Mouse (Mus musculus) lung, postnatal 14 days (tissue): Measurements from ENCODE around the gene Skor1.

ENCODE experiments used
- DNase-seq: peaks from one replicate; pipeline ENCODE4 v3.0.0; 2021

Skor1 gene

DNA sequence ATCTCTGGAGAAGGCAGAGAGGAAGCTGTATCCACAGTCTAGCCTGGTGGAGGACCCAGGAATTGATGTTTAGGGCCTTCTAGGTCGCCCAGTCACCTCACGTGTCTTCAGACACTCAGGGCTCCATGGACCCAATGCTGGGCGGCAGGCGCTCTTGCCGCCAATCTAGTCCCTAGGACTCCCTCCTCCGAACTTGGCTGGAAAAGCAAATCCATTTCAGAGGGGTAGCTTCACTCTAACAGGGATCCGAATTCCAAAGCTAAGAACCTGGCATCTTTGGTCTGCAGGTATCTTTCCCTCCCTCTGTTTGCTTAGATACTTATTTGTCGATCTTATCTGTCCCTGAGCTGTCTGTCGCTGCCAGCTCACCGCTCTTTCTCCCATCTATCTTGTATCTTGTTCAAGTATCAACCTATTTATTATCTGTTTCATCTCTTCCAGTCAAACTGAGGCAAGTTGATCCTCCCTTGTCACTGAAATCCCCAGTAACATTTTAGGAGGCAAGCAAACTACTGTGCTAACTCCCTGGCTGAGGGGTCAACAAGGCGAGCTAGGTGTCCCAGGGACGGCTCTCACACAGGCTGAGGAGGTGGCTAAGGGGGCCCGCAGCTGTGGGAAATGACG lies 863 bp downstream of the Skor1 start:
- no peak for DNase-seq

DNA sequence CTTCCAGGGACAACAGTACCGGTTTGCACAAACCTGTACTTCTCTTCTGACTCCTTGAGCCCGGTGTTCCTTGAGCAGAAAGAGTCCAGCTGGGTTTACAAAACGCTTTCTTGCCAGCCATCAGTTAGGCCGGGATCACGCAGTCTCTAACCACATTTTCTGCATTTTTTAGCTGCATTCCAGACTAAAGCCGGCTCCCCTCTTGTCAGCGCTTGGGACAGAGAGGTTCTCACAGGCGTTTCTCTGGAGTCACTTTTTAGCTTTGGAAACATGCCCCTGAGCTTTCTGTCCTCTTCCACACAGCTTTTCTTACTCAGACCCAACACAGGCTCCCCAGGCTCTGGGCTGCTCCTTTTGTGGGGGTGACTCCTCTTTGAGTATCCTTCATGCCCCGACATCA lies 1.5 kb downstream of the Skor1 start:
- DNase-seq, result no peak

DNA sequence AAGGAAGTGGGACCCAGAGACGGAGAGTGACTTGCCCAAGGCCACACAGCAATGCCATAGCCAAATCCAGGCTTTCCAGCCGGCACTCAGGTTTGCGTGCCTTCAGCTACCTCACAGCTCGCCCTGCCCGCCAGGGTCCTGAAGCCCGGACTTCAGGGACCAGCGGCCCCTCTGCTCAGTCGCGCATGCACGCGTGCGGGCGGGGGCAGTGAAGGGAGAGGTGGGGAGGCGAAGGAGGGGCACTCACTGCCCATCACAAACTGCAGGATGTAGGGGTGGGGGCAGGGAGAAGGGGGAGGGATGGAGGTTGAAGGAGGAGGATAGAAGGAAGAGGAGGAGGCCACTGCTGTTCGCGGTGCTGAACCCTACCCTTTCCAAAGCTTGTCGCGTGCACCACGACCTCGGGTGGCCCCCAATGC lies 1.9 kb downstream of the Skor1 start:
- DNase-seq, result no peak

DNA sequence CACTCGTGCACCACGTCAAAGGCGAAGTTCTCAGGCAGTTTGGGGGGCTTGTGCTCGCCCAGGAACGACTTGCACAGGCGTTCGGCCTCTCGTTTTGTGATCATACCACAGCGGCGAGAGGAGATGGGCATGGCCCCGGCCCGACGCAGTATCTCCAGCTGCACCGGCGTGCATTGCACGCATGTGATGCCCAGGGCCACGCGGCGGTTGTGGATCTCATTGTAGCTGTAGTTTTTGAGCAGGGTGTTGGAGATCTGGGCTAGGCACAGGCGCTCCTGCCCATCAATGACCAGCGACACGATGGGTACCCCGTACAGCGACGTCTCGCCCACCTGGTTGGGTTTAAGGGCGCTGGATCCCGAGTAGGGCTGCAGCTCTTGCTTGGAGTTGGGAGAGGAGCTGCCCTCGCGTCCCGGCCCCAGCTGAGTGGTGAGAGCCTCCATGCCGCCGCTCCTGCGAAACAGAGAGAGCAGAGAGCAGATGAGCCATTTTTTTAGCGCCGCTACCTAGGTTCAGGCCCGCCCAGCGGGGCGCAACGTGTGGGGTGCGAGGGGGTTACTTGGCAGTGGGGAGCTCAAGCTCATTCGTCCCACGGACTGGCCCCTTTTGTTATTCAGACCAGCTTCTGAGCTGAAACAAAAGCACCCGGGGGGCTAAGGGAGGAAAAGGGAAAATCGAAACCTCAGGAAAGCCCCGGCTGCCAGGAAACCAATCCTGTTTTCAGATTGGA lies 2.5 kb downstream of the Skor1 start:
- DNase-seq, result no peak

DNA sequence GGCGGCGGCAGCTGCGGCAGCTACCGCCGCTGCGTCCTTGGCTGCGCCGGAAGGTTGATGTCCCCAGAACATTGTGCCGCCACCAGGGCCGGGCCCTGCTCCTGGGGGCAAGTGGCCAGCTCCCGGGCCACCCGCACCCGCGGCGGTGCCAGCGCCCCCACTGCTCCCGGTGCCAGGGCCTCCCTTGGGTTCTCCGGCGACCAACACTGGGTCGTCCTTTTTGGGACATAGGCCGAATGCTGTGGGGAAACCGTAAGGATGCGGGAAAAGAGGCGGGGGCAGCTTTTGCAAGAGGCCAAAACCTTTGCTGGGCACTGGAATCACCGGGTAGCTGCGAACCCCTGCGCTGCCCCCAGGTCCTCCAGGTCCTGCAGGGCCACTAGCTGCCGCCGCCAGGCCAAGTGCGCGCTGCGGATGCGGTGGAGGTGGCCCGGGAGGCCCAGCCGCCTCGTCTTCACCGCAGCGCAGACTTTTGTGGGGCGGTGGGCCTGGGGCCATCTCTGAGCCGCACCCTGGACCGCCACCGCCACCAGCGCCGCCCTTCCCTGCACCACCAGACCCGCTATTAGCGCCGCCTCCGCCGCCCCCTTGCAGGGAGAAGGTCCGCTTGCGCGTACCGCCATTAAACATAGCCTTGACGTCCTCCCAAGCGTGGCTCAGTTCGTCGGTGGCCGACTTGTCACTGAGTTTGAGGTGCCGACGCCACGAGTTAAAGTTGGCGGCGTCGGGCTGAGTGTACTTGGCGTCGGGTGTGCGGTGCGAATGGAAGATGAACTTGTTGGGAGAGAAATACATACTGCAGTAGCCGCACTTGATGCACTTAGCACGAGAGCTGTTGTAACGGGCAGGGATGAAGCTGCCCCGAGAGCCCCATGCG lies 3.3 kb downstream of the Skor1 start:
- DNase-seq, result no peak

DNA sequence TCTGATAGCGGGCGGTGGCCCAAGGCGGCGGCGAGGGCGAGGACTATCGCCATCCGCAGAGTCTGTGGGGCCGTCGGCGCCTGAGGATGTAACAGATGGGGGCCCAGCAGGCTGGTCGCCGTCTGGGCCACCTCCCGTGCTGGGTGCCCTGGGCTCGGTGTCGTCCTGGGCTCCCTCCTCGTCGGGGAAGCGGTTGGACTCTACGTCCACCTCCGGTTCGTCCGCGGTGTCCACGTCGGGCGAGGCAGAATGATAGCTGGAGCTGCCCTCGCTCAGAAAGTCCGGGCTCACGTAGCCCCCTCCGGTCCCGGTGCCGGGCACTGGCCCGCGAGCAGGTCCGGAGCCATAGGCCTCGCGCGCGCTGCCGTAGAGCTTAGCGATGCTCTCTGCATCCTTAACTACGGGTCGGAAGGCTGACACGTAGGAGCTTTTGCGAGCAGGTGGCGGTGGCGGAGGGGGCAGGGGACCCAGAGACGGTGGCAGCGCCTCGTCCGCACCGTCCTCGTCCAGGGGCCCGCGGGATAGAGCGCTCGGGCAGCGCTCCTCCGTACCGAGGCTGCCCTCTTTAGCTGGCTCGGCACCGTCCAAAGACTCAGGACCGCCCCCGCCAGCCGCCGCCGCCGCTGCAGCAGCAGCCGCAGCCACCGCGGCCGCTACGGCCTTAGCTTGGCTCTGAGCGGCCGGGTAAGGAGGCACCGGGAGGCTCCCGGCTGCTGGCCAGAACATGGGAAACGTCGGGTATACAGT lies 4.1 kb downstream of the Skor1 start:
- no peak for DNase-seq

DNA sequence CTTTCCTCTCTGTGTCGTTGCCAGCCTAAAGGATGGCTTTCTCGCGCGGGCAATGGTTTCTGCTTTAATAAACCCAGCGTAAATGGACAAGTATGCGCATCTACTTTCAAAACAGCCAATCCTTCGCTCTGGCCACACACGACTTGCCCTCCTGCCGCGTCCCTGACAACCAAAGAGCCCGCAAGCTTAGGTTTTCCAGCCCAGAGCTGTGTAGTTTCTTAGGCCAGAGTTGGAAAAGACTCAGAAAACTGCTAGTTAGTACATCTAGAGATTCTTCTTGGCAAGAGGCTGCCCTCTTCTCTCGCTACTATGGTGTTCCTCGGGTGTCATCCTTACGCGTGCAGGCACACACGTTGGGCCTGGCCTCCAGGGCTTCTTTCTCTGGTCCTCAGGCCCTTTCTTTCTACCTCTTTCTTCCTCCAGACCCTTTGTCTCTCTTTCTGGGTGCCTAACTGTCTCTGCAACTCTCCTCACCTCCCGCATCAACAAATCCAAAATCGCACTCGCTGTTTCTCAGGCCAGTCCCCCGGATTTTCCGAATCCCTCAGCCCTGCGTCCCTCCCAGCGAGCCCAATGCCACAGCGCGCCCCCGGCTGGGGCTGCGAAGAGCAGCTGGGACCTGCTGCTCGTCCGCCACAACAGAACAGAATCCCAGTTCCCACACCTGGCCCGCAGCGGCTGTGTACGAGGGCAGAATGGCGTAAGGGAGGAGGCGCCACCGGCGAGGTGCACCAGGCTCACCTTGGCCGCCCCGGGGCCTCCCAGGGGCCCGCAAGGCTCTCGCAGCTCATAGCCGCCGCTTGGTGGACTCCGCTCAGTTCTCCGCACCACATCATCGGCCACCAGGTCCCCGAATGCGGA lies 4.9 kb downstream of the Skor1 start:
- DNase-seq, result no peak

DNA sequence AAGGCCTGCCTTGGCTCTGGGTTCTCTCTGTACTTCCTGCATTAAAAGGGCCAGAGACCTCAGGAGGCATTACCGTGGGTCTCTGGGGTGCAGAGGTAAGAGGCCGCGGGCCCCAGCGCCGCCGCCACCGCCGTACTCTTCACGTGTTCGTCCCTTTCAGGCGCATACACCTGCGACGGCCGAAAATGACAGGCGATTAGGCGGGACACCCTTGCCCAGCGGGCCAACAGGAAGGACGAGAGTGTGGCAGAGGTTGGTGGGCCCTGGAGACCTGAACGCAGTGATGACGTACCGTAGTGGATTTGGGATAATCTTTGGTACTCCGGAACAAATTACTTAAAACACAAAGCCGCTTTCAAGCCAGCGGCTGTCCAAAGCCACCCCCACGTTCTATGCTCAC lies 5.5 kb downstream of the Skor1 start:
- DNase-seq, result no peak

DNA sequence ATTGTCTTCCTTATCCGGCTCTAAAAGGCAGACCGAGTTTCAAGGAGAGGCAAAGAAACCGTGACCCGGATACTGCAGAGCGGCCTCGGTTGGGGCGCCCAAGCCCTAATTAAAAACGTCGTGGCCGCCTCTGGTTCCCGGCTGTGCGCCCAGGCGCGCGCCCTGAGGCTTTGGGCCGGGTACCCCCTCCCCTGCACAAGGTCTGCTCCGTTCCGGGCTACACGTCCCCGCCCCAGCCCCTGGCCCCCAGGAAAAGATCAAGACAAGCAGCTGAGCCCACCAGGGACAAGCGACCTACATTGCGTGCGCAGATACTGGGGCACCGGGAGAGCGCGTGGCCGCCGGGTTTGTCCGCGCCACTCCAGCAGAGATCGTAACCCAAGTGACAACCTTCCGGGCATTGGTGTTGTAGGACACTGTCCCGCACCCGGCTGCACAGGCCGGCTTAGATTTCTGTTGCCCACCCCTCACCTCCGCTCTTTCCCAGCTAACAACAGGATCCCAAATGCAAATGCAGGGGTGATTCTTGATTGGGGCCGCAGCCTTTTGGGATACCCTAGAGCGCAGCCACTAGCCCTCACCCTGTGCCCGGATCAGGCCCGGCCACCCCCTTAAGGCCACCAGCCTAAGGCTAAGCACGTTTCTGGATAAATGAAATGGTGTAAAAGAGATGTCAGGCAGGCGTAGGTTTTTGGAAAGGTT lies 6.3 kb downstream of the Skor1 start:
- no peak for DNase-seq

DNA sequence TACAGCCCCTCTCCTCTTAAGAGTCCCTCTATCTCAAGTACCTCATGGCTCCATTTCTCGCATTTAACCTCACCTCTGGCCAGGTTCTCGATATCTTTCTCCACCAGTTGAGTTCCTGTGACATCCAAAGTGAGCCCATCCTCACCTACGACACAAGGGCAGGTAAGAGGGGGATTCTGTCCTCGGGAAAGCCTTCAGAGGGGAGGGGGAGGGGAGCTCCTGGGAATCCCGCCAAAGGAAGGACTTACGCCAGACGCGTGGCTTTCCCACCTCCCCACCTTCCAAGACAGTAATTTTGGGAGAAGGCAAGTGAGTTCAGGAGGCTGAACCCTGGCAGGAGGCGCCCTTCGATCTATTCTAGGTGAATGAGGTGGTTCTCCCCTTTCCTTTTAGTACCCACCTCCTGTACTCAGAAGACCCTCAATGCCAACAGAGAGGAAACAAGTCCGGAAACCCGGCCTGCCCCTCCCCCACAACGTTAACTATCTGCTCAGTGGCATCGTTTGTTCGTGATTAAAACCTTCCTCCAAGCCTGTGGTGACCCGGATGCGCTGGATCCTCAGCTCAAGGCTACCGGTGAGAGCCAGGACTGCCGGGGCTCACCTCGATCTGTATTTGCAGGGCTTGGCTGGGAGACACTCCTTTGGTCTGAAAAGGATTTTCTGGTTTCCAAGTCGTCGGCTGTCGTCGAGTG lies 7.0 kb downstream of the Skor1 start:
- no peak for DNase-seq

DNA sequence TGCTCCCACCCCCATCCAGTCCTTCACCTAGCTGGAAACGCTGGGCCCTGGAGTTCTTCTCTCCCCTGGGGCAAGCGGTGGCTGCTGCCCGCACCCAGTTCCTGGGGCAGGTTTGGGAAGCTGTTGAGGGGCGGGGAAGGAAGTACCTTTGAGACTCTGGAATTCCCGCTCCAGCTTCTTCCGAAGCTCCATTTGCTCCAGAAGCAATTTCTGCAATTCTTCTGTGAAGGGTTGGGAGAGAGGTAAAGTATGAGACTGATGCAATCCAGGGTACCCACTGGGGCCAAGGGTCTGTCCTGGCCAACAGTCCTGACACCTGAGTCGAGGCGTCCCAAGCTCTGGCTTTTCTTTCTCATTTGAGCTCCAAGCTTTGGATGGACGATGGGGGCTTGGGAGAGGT lies 8.6 kb downstream of the Skor1 start:
- DNase-seq, result no peak

DNA sequence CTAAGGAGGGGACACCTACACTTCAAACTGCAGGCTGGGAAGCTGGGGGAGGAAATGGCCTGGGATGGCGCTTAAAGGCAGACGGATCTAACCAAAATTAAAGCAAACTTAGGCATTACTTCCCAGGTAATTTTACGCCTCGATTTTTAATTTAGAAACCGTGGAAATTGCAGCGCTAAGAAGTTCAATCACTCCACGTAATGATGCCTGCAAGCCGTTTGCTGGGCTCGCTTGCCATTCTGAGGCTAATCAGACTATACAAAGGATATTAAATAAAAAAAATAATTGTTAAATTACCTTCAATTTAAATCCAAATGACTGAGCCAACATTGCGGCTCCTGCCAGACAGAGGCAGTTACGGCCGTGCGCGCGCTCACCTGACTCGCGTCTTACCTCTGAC lies 9.1 kb downstream of the Skor1 start:
- DNase-seq, result no peak

DNA sequence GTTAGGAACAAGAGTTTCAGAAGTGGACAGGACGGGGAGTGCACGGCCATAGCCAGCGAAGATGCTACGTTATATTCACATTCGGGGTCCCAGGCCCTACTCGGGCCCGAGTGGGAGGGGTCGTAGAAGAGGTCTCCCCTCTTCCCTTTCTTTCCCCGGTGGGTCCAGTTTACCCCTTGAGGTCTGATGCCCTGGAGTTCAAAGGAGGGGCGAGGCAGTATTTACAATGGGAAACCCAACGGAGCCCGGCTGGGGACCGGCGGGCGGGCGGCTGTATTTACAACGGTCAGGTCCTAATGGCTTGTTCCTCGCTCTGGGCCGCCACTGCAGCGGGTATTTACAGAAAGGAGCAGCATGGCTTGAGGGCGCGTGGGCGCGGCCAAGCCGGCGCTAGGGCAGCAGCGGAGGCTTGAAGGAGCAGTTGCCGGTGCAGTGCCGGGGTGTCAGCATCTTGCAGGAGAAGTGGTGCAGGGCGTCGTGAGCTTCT lies 10.2 kb downstream of the Skor1 start:
- no peak for DNase-seq

DNA sequence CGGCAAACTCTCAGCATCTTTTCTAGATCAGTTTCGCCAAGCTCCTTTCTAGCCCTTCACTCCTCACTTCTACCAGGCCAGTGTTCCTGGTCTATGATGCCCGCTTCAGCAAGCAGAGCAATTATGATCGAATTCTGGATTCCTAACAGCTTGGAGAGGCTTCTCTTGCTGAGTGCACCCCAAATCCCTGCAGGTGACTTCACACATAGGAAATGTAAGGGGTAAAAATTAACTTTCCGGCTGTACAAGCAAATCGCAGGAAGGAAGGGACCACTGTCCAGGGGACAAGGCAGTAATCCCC lies 11.2 kb downstream of the Skor1 start:
- DNase-seq, result no peak

DNA sequence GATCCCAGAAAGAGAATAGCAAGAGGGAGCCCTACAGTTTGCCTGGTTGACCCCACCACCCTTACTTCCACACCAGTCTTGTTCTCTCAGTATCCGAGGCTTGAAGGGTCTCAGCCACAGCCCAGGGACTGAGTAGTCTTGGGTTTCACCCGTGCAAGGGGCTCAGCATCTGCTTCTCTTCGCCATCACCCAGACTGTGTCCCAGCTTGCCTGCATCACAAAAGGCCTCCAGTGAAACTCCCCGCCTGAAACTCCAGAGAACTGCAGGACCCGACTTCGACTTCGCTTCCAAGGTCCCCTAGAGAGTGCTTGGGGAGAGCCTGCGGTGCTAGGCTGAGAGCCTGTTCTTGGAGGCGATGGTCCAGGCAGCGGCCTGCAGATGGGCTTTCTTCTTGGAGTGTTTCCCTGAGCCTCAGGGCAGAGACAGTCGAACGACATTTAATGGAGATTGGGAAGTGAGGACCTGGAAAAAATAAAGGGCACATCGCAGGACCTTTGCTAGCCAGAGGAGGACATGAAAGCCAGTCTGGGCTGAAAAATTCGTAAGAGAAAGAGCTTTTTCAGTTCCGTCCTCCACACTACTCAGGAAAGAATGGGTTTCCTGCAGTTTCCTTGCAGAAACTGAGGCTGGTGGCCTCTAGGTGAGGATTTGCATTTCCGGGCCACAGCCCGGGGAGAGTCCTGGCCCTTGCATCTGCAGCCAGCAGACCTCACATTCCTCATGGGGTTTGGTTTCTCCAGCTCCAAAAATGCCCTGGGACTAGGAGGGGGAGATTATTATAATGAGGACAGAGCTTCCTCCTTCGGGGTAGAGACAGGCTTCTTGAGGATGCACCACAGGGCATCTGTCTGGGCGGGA lies 11.8 kb downstream of the Skor1 start:
- no peak for DNase-seq

DNA sequence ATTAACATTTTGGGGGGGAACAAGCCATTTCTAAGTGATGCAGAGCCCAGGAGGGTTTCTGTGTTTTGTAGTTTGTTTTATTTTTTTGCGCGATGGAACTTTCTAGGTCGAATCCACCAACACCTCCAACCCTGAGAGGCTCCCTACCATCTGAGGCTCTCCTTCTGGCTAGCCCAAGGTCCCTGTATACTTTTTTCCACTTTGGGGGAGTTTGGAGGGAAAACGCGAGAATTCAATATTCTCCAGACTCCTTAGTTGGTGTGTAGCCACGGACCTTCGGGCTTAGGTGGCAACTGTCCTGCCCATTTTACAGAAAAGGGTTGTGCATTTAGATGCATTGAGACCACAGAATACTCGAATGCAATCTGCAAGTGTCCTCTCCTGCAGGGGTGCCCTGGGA lies 12.5 kb downstream of the Skor1 start:
- no peak for DNase-seq

DNA sequence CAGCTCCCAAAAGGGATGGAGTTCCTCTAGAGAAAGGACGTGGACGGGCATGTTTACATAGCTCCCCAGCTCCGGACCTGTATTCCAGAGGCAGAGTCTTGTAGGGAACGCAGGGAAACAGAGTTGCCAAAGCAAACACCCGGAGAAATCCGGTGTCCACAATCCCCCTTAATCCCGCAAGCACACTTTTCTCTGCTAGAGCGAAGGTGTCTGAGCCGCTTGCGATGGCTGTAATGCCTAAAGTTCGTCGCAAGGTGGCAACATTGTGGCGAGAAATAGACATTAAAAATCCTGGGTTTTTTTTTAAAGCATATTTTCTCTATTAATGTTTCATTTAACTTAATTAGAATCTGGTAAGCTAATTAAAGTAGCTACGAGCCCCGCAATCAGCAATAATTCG lies 13.0 kb downstream of the Skor1 start:
- DNase-seq, result peak; percentile 70

DNA sequence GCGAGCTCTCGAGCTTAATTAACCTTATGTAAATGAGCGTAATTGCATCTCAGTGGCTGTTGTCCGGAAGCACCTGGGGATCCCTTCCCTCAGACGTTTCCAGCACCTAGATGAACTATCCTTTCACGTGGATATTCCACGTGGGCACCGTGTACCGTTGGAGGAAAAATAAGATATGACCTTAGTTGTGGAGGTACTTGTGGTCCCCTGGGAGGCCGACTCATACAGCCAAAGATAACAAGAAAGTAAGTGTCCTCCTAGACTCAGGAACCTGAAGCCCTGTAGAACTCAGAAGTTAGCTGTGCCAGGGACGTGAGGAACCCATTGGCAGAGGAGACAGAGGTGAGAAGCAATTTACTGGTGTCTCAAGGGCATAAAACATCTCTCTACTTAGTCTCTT lies 13.4 kb downstream of the Skor1 start:
- DNase-seq, result no peak

DNA sequence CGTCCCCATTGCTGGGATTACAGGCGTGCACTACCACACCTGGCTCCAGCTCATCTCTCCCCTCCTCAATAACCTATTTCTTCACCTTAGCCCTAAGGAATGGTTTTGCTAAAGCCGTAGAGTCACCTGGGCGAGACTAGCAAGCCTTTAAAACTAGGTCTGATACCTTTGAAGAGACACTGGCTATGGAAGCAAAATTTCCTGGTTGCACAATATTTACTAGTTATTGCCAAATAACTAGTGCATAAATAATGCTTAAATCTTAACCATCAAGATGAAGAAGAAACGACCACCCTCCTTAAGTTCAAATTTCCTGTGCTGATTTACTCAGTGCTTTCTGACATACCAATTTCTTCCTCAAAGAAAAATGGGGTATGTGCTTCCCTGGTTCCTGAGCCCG lies 15.1 kb downstream of the Skor1 start:
- DNase-seq, result no peak
